Mouse (Mus musculus) CD4-positive, CD25-positive, alpha-beta regulatory T cell, adult 2 months (primary cell): ENCODE results near the gene Lrpap1.

Source experiments
- DNase-seq: peaks from one replicate; pipeline ENCODE4 v3.0.0-alpha.2; 2012; ENCODE audit warnings: low read depth, low spot score

The Lrpap1 gene

DNA sequence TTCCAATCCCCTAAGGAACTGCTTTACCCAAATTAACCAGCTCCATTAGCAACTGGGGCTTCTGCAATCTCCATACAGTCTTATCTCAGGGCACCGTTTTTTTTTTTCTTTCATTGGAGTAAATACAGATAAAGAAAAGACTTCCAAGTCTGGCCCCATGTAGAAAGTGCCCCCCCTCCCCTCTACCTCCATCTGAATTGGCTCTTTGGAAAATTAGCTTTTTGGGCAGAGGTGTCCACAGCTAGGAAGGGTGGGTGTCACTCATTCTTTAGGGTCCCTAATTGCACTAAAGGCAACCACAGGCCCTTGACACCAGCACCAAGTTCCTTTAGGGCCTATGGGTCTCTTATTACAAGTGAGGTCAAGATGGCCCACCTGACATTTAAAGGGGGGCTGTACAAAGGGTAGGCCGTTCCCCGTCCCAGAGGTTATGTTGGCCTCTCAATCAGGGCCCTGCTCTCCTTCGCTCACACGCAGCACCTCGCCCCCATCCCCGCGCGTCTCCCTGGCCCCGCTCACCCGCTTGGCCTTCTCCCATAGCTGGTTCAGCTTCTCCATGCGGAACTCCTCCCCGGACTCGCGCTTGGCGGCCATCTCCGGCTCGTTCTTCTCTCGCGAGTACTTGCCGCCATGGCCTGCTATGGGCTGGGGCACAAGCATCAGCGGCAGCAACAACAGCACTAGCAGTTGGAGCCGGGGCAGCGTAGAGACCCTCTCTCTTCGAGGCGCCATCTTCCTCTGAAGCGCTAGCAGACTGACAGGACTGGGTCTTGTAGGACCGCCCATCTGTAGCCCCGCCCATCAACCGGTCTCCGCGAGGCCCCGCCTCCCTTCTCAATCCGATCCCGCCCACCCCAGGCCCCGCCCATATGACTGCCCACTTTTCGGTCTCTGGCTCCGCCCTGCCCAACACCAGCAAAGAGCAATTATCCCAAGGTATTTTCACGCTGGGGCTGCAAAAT, at the start of gene Lrpap1:
TSS of gene Lrpap1 (minus strand) at position 807 of the 962 bp plus-strand sequence.
- peak; percentile 95 for DNase-seq

DNA sequence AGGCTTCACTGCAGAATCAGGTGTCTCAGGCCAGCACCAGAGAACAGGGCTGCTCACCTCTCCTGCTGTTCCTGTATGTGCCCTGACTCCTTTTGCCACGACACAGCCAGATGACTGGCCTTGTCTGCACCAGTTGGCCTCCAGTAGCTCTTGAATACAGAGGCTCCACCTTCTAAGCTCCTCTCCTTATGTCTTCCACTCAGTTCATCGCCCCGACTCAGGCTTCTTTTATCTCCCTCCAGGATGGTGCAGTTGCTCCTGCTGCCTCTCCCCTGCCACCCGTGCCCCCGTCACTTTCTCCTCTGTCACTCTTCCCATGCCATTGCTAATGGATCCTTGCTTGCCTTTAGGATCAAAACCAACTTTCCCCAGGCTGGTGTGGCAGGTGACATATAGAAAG, 44.4 kb upstream of the Lrpap1 start:
- DNase-seq, result no peak

DNA sequence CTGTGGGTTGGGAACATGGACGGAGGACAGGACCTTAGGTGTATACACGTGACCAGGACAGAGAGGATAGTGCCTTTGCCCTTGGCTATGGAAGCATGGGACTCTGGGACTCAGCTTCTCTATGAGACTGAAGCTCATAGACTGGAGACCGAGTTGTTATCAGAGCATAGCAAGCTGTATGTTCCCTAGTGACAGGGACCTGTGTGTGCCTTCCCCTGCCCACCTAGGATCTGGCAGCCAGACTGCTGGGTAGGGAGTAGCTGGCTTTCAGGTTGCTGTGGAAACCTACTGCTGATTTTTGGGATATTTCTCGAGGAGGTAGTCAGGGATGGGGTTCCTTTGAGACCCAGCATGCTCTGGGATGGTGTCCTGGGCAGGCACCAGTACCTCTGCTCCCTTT, 44.0 kb upstream of the Lrpap1 start:
- no peak for DNase-seq

DNA sequence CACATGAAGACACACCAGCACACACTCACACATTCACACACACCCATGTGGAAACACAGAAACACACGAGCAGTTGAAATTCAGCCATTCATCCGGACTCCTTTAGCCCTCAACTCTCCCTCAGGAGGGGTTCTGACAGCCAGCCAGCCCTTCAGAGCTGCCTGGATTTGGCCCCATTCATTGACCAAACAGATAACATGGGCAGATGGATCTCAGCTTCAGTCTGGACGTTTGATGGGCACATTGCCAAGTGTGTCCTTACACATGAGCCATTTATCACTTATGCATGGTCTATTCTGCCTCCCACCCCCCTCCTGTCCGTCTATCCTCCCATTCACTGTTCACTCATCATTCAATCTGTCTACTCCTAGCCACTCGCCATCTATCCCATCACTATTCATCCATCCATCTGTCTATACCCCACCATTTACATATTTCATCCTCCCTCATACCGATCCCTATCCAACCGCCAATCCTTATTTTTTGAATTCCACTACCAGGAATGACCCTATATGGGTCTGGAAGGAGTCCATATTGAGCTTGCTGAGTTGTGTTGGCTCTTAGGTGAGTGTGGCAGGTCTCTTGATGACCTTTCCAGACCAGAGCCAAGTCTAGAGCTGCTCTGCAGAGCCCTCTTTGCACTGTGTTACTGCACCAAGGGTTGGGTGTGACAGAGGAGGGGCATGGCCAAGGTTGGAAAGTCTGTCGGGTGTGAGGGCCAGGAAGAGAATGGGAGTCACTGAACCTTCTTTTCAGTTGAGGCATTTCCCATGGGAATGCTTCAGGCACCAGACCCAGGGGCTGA, 42.6 kb upstream of the Lrpap1 start:
- DNase-seq, result no peak

DNA sequence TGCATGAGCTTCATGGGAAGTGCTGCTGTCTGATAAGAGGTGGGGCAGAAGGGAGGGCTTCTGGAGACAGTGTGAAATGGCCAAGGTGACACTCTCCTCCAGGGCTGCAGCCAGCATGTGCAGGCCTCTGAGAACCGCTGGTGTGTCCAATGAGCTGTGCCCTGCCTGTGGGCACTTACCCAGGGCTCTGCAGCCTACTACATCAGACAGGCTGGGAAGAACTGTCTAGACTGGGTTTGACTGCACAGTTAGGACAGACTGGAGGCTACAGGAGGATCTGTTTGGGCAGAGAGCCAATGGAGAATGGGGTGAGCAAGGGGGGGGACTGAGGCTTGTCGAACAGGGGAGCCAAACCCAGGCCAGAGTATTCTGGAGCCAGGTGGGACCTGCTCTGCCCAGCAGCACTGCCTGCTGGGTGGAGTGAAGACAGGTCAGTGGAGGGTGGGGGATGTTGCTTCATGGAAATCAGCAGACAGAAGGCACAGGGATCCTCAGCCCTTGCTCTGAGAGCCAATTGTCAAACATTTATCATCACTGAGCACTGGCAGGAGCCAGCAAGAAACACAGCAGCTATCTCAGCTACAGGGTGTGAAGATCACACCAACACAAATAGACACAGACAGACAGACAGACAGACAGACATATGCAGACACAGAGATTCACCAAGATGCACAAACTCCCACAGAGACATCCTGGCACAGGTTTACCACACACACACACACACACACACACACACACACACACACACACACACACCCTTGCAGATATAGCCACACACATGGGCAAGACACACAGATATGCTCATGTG, 41.8 kb upstream of the Lrpap1 start:
- no peak for DNase-seq

DNA sequence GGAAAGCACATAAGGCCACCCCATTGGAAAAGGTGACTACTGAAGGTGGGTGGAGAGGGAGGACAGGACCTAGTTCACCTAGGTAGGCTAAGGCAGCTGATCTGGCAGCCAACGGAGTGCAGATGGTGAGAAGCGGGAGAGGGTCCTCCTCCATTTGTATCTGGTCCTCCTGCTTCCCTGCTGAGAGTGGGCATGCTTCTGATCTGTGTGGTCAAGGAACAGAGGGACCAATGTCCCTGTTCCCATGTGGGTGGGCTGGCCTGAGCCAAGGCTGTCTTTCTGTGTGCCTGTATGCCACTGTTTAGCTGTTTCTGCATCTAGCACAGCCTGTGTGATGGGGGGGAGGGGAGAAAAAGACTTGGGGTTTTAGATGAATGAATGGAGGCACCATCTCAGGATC, 41.2 kb upstream of the Lrpap1 start:
- no peak for DNase-seq

DNA sequence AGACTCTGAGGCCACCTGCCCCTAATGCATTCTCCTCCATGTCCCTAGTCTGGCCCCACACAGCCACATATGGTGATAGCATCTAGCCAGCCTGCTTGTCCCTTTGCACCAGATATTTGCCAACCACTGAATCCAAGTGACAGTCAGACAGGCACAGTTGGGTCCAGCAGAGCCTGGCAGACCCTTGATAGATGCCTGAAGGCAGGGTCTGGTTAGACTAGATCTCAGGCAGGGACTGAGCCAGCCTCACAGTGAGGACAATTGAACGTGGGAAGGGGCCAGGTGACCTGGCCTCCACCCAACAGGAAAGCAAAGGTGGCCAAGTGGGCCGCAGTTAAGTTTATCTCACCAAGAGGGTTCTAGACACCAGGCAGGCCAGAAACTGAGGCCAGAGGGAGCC, 39.1 kb upstream of the Lrpap1 start:
- DNase-seq, result no peak

DNA sequence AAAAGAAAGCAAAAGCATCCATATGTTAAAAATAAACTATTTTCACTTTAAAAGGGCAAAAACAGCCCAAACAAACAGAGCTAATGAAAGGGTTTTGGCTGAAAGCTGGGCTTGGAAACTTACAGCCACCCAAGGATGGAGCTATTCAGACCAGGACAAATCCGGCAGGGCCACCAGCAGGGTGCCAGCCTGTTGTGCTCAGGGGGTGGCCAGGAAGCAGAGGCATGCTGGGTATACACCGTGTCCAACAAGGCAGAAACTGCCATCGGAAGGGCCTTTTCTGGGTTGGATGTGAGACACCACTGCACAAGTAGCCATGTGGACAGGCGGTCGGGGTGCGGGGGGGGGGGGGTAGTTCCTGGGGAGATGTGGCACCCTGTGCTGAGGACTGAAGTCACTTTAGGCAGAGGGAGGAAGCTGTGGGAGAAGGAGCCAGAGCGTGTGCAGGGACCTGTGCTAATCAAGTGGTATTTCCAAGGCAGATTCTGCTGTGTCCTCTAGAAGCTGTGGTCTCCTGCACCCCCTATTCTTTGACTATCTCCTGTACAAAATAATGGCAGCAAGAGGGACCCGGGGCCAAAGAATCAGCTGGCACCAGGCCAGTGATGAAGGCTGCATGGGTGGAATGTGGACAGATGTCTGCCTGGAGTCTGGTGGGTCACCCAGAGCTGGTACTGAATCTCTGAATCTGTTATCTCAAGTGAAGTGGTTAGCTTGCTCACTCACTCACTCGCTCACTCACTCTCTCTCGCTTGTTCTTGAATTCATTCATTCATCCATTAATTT, 38.1 kb upstream of the Lrpap1 start:
- DNase-seq, result no peak

DNA sequence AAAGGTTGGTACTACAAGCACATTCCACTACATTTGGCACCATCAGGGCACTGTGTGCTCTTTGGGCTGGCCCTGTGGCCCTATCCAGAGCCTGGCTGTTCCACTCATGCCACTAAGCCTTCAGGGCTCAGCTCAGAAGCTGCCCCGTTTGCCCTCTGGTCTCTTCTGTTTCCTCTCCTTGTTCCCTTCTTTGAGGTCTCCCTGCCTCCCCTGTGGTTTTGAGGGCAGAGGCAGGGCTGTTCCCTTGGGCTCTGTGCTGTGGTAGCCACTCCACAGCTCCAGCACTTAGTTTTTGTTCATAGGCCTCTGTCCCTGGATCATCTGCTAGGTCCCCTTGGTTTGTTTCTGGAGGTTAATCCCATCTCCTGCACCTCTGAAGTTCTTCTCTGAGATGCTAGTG, 37.3 kb upstream of the Lrpap1 start:
- DNase-seq, result no peak

DNA sequence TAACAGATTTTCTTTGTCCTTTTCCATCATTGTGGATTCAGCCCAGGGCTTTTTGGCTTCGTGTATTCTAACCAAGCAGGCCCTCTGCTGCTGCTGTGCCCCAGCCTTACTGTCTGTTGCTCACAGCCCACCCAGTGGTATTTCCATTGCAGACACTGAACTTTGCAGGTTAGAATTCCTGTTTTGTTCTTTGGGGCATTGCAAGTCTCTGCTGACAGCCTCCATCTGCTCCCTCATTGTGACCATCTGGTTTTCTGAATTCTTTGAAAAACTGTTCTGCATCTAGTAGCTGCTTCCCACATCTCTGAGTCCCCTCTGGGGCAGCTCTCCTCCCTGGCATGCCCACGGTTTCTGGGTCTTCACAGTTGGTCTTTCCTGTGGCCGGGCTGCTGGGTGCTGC, 35.8 kb upstream of the Lrpap1 start:
- no peak for DNase-seq

DNA sequence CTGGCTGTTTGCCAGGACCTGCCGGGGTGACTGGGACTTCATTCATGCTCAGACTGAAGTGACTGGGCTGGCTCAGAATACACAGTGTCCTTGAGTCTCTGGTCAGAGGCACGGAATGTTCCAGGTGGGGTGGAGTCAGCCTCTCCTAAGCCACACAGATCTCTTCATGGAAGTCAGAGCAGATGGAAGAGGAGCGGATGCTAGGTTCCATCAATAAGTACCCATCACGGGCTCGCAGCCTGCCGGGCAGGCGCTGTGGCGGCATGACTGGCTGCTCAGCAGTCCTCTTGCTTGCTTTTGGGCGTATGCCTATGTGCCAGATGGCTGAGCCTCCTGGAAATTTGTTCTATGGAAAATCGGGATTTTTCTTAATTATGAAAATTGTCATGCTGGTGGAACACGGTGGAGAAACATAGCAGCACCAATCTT, 32.6 kb upstream of the Lrpap1 start:
- DNase-seq, result no peak

DNA sequence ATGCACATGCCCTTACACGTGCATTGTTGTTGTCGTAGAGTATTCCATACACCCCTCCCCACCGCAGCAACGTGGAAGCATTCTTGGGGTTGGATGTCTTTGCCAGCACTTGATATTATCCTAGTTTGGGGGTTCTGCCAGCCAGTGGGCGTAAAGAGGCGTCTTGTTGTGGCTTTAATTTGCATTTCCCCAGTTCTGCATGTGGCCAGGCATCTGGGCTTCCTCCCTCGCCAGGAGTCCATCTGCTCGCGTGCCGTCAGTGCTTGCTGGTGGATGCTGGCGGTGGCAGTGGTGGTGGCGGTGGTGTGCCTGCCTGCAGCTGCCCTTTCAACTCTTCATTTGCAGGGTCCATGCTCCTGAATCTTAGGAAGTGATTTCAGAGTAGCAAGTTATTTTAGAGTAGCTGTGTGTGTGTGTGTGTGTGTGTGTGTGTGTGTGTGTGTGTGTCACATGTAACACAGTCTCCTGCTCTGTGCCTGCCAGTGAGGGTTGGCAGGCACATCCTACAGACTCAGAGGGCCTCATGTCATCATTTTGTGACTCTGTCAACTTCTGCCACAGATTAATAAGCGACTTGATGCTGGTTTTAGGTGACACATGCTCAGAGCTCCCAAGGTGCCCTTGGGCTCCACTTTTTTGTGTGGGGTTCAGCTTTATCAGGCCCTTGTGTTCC, 32.1 kb upstream of the Lrpap1 start:
- no peak for DNase-seq

DNA sequence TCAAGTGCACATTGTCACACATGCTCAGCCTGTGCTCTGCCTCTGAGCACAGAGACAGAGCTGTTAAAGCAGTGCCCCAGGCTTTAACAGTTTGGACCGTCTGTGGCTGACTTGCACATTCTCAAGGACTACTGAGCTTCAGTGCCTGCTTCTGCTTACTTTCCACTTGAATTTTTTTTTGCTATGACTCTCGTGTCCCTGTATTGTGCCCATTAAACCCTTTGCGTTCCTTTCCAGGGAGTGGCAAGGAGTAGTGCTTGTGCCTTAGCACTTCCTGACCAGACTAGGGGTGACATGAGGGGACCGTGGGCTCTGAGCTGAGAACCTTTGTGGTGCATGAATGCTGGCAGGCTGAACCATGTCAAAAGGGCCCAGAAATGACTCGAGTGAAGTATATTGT, 30.3 kb upstream of the Lrpap1 start:
- no peak for DNase-seq

DNA sequence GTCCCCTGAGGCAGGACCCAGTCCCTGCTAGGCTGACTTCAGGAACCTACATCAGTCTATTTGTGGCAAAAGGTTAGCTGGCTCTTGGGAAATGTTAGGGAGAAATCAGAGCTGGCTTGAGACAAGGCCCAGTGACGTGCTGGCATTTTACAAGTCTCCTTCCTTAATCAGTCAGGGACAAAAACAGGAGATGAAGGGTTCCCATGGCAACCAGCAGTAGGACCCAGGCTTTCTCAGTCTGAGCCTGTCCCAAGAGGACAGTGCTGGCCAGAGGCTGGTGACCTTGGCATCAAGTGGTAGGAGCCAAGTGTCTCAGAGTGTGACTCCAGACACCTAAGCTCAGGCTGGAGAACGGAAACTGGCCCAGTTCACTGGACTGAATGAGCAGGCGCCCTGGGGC, 28.7 kb upstream of the Lrpap1 start:
- DNase-seq, result no peak

DNA sequence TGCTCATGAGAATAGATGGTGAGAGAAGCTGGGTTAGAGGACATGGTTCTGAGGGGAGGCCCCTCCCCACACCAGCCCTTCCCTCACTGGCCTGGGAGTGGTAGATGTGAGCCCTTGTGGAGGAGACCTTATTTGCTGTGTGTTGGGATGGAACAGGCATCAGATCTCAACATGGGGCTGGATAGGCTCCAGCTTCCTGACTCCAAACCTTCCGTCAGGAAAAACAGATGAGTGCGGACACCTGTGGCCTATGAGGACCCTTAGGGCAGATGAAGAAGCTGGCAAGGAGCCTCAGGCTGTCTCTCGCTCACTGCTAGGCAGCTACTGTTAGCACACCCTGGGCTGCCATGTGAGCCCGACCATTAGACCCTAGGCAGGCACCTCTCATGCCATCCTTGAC, 27.9 kb upstream of the Lrpap1 start:
- DNase-seq, result no peak

DNA sequence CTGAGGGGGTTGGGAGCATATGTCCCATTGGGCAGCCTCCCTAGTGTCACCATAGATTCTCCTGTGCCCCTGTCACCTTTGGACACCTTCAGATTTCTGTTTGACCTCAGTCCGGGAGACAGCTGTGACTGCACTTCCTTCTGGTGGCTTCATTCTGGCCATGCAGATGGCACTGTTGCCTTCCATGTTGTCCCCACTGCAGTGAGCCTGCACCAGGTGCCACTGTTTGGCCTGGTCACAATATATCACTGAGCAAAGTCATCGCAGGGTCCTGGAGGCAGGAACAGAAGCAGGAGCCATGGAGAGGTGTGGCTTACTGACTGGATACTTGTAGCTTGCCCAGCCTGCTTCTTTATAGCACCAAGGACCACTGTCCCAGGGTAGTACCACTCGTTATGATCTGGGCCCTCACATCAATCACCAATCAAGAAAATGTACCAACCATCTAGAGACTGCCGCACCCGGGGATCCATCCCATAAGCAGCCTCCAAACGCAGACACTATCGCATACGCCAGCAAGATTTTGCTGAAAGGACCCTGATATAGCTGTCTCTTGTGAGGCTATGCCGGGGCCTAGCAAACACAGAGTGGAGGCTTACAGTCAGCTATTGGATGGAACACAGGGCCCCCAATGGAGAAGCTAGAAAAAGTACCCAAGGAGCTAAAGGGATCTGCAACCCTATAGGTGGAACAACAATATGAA, 26.9 kb upstream of the Lrpap1 start:
- DNase-seq, result no peak

DNA sequence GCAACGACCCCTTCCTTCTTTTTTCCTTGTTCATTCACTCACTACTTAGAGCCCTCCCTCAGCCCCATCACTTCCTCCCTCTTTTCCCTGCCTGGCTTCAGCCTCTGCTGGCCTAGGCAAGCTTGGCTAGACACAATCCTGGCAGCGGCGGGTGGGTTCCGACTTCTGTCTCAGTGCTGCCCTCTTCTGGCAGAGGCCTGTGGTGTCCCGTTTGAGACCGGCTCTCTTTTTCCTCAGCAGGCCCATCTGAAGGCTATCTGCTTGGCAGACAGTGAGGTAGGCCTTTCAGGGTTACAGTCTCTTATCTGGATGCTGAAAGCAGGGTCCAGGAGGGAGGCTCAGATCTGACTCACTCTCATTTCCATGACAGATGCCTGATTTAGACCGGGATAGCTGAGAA, 26.2 kb upstream of the Lrpap1 start:
- peak; percentile 79 for DNase-seq

DNA sequence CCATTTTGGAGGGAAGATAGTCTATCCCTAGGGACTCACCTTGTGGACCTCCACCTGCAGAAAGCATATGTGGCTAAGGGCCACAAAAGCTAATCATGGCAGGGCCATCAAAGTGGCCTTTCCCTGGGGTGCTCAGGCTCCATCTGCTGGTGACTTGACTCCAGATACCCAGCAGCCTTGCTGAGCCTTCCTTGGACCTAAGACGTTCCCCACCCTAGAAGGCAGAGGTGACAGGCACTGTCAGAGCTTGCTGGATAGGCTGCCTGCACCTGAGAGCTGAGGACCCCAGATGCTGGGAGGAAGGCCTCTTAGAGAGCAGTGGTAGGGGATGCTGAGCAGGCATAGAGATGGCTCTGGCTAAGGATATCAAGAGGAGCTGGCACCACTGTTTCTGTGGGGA, 25.7 kb upstream of the Lrpap1 start:
- peak; percentile 16 for DNase-seq

DNA sequence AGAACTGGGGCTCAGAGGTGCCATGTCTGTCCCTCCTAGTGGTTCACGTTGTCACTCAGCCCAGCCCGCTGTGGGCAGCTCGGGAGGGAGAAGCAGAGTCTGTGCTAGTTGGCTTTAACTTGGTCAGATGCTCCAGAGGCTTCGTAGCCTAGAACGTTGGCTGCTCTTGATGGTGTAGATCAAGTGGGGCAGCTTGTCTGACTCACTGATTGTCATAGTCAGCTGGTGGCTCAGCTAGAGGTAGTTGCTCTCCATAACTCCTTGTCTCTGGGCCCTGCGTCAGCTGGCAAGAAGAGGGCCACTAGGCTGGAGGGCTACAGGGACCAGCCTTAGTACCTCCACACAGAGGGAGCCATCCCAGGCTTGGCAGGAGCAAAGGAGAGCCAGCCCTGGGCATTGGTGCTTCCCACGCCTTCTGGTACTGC, 24.2 kb upstream of the Lrpap1 start:
- no peak for DNase-seq

DNA sequence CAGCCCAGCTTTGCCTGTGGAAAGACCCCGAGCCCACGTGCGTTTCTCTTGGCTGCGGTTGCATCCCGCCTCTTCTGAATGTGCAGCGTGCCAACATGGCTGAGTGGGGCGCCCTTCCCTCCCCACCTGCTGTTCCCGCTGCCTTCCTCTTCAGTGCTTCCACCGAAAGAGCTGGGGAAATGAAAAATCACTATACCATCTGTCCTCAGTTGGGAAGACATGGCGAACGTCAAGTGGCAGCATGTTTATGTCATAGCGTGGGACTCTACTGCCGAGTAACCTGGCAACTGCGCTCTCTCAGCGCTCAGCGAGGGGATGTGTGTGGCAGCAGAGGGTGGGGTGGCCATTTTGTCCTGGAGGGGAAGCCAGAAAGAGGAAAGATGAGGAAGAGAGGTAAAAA, 23.6 kb upstream of the Lrpap1 start:
- DNase-seq, result no peak
